Mouse (Mus musculus): ENCODE results near the gene Mob4. TPM values are rescaled to one million over a fixed set of nuclear protein-coding genes. Genes with fewer than 3 reads are reported as not detected.
A peak's percentile ranks its signal among the peaks of the same experiment; 100 is the strongest.

Gene Mob4
- total RNA-seq, 2 experiments from 2014 or later, result 56.8 to 59.4 TPM

DNA sequence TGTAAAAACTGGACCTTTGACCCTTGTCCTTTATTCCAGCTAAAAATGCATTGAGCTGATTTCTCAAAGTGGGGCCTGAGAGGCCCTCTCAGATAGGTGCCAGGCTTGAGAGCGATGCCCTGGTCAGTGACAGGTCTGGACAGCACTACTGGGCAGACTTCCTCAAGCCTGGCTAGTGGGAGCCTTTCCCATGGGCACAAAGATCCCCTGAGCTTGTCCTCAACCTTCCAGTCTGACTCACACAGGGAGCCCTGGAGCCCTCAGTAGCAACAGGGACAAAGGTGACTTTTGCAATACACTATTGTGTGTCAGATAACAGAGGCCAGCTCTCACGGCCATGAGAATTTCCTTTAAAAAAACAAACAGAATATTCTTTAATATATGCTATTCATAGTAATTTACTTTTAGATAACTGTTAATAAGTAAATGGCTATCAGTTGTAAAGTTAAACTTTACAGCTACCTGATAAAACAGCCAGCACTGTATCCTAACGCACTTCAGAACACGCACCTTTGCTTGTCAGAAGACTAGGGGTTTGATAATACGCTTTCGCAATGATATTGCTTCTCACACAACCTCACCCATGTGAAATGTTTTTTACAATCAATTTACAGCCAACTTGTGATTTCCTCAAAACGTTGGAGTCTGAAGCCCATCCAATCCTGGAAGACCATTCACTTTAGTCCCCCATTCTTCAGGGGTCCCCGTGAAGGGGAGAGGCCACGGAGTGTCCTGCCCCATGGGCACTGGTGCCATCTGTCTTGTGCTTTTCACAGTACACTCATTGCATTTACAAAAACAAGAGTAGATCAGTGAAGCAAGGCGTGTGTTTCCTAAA is 42.9 kb downstream of the Mob4 start:
- no peak for DNase-seq (ENCODE audit: low spot score in 2 of 2)
- no peak overlapping the region for H3K4me3 ChIP-seq
- peak; percentile 13; the same call in 1 of the 2 replicates for TF ChIP-seq CTCF (conservative IDR thresholded peaks at IDR 0.05)
- H3K27ac ChIP-seq, result no peak overlapping the region

DNA sequence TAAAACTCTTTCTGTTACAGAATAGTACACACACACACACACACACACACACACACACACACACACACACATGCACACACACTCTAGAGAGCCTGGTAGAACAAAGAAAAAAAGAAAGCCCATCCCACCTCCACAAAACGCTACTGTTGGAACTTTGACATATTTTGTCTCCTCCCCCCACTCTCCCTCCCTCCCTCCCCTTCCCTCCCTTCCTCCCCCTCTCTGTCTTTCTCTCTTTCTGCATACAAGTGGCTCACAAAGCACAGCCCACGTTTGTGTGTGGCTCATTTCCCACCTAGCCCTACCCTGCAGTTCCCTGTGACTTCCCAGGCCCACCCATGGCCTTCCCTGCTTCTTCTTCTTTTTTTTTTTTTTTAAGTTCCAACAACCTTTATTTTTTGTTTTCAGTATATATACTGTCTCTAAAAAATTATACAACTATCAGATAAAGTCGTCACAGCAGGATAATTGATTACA is 43.6 kb downstream of the Mob4 start:
- no peak for TF ChIP-seq CTCF (conservative IDR thresholded peaks at IDR 0.05)
- no peak overlapping the region for H3K27ac ChIP-seq
- H3K4me3 ChIP-seq, result no peak overlapping the region
- DNase-seq (ENCODE audit: low spot score in 2 of 2), result no peak

DNA sequence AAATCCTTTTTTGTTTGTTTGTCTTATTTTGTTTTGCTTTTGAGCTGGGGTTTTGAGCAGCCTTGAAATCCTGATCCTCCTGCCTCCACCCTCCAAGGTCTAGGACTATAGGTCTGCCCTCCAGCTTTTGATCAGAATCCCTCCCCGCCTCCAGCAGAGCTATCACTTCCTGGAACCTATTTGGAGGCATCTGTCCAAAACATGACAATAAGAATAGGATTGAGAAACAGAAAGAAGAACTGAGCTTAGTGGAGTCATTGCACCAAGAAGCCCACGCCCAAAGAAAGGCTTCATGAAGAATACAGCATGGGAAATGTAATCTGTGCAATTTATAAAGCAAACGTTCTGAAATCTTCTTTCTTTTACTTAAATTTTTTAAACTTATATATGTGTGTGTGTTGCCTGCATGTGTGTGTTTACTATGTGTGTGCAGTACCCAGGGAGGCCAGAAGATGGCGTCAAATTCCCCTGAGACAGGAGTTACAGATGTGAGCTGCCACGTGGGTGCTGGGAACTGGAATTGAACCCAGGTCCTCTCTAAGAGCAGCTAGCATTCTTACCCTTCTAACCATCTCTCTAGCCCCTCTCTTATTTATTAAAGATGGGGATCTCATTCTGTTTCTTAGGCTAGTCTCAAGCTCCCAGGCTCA is 49.0 kb downstream of the Mob4 start:
- Histone ChIP-seq H3K27ac (no peak overlapping the region), H3K4me3 (no peak overlapping the region)
- DNase-seq (ENCODE audit: low spot score in 2 of 2), result no peak
- TF ChIP-seq CTCF (conservative IDR thresholded peaks at IDR 0.05), result peak; percentile 53

DNA sequence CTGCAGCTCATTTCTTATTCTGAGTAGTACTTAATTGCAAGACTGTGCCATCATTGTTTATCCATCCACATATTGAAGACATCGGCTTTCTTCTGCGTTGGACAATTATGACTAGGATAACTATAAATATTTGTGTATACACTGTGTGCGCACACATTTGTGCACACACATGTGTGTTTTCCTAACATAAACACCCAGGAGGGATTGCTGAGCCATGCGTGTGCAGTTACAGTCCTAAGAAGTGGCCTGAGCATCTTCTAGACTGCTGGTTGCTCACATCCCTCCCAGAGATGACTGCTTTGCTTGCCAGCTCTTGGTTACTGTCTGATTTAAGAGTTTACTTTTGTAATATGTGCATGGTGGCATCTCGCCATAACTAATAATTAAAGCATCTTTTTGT is 51.4 kb downstream of the Mob4 start:
- no peak for DNase-seq (ENCODE audit: low spot score in 2 of 2)
- Histone ChIP-seq H3K27ac (no peak overlapping the region), H3K4me3 (no peak overlapping the region)
- TF ChIP-seq CTCF (conservative IDR thresholded peaks at IDR 0.05), result no peak

DNA sequence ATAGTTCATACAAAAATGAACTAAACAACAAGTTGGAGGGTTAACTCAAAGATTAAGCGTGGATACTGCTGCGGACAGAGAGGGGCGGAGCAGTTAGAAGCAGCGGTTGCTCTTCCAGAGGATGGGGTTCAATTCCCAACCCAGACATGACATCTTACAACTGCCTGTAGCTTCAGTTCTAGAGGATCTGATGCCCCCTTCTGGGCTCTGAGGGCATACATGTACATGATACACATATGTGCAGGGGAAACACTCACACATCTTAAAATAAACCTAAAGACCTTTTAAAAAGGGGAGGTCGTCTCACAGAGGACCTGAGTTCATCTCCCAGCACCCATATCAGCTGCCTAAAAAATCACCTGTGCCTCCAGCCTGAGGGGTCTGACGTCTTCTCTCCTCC is 54.7 kb downstream of the Mob4 start:
- Histone ChIP-seq H3K4me3 (no peak overlapping the region), H3K27ac (no peak overlapping the region)
- DNase-seq (ENCODE audit: low spot score in 2 of 2), result no peak
- peak; percentile 53 for TF ChIP-seq CTCF (conservative IDR thresholded peaks at IDR 0.05)

DNA sequence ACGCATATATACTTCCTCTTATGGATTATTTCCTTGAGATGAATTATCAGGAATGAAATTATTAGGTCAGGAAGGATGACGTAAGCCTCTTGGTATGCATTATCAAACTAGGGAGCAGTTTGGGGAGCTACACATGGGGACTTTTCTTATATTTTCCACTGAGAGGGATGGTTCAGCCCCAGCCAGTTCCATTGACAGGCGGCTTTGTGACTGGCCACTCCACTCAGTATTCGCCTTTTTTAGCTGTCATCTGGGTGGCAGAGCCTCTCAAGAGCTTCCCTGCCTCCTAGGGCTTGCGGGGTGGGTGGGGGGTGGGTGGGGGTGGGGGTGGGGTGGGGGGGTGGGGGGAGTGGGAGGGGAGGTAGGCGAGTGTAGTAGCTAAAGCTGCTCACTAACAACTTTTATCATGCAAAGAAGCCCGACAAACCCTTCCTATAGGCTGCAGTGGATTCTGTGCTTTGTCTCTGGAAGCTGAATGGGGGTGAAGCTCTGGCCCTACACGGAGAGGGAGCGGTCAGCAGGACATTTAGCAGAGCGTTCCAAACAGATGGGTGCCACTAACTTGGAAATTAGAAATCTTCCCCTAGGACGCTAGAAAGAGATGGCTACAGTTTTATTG is 55.7 kb downstream of the Mob4 start:
- no peak for DNase-seq (ENCODE audit: low spot score in 2 of 2)
- no peak overlapping the region for H3K4me3 ChIP-seq
- no peak for TF ChIP-seq CTCF (conservative IDR thresholded peaks at IDR 0.05)
- H3K27ac ChIP-seq, result no peak overlapping the region

DNA sequence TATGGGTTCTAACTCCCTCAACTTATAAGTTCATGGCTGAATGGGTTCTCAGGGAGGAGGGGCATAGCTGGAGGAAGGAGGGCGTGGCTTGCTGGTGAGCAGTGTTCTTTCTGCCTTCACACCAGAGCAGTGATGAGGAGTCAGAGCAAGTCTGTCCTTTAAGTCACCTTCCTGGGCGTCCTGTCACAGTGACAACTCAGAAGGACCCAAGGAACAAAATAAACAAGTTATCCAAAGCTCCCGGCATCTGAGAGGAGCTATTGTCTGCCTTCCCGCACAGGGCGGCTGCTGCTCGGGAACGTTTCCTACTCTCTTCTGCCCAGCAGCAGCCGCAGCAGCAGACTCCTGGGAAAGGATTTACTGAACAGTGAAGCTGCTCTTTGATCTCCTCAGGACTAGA is 61.0 kb downstream of the Mob4 start:
- no peak for TF ChIP-seq CTCF (conservative IDR thresholded peaks at IDR 0.05)
- no peak for DNase-seq (ENCODE audit: low spot score in 2 of 2)
- no peak overlapping the region; the same call in 1 of the 2 replicates for H3K4me3 ChIP-seq
- H3K27ac ChIP-seq, result peak overlapping the region; percentile 76; the same call in 1 of the 2 replicates

DNA sequence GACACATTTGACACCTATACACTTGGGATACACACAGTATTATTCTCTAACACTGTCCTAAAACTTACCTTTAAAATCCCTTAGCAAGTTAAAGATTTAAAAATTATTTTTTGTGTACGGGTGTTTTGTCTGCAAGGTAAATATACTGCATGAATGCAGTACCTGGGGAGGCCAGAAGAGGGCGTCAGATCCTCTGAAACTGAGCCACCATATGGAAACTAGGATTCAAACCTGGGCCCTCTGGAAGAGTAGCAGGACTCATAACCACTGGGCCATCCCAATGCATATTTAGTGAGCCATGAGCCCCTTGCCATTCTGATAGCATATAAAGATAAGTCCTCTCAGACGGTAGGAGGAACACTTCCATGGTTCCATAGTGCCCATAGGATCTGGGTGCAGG is 61.8 kb downstream of the Mob4 start:
- TF ChIP-seq CTCF (conservative IDR thresholded peaks at IDR 0.05), result peak; percentile 83
- peak overlapping the region; percentile 76; the same call in 1 of the 2 replicates for H3K27ac ChIP-seq
- DNase-seq (ENCODE audit: low spot score in 2 of 2), result no peak
- H3K4me3 ChIP-seq, result no peak overlapping the region

DNA sequence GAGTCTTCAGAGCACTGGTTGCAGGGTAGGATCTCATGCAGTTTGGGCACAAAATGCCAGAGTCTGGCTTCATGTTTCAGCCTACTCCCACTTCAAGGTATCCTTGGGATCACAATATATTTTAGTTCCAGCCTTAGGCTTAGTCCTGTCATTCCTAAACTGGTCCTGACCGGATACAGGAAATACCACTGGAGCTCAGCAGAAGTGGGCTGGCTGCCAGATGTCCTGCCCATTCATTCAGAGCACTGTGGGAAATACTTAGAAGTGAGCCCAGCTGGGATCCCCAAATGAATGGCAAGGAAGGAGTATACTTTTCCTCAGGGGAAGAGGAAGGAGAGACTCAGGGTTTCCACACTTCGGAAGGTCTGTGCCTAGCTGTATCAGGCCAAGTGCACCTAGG is 62.3 kb downstream of the Mob4 start:
- no peak for DNase-seq (ENCODE audit: low spot score in 2 of 2)
- H3K27ac ChIP-seq, result peak overlapping the region; percentile 76; the same call in 1 of the 2 replicates
- no peak overlapping the region for H3K4me3 ChIP-seq
- TF ChIP-seq CTCF (conservative IDR thresholded peaks at IDR 0.05), result no peak

DNA sequence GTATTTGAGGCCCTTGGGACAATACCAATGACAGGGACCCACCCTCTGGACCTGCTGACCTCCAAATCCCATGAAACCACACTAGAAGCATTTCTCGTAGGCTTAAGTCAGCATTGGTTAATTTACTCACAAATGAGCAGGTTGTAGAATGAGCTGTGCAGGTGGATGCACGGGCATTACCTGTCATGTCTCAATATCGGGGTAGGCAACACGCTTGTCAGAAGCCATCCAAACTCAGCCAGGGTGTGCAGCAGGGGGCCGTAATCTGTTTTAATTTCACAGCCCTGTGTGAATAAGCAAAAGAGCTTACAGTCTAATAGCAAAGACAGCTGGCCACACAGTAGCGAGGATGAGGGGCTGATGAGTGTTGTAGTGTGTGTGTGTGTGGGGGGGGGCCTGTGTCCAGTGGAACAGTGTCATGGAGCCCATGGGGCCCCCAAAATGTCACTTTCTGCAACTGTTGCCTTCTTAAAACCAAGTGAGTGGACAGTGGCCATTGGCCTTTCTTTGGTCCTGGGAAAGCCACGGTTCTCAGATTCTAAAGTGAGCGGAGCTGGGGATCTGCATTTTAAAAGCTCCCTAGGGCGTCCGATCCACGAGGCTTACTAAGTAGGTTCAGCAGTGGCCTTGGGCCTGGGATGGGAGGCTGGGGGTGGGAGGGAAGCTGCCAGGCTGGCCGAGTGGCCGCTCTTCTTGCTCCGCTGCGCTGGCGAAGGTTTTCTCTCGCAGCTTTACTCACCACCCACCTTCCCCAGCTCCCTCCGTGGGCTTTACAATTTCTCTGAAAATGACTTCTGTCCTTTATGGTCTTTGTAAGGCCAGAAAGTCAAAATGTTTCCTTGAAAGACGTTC is 63.3 kb downstream of the Mob4 start:
- H3K27ac ChIP-seq, result peak overlapping the region; percentile 76
- peak in 1 of 2 experiments; percentile 13 for DNase-seq (ENCODE audit: low spot score in 2 of 2)
- no peak for TF ChIP-seq CTCF (conservative IDR thresholded peaks at IDR 0.05)
- no peak overlapping the region for H3K4me3 ChIP-seq

DNA sequence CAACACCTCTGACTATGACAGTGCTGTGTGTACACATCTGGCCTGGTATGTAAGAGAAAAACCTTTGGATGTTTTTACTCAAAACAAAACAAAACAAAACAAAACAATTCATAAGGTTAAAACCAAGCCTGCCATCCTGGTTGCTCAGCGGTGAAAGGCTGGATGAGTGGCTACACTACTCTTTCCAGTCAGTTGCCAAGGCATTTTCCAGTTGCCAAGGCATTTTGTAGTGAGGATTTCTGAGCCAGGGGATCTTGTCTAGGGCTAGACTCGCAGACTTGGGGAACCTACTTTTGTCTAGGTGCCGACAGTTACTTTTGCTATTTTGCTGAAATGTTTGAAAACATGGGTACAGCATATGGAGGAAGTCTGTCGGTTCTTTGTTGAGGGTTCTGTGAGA is 64.0 kb downstream of the Mob4 start:
- DNase-seq (ENCODE audit: low spot score in 2 of 2), result no peak
- no peak for TF ChIP-seq CTCF (conservative IDR thresholded peaks at IDR 0.05)
- no peak overlapping the region for H3K4me3 ChIP-seq
- H3K27ac ChIP-seq, result peak overlapping the region; percentile 76

DNA sequence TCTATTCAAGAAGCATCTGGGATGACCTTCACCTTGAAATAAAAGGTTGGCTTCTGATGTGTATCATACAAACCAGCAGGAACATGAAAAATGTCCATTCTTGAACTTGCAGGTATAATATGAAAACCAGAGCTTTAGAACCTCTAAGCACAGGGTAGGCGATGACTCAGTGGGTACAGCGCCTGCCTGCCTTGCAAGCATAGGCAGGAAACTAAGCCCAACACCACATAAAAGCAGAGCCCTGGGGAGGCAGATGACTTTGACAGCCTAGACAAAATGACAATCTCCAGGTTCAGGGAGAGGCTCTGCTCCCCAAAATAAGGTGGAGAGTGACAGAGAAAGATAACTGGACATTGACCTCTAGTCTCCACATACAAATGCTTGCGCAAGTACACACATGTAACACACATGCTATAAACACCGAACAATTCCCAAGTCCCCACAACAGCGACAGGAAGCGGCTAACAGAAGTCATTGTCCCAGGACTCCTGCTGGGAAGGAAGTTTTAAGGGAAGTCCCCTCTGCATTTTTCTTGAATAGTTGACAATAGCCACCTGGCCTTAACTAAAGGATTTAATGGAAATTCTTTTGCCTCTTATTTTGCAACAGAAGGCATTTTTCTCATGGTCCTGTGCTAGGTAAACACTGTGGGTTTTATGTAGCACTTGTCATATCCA is 65.4 kb downstream of the Mob4 start:
- no peak for DNase-seq (ENCODE audit: low spot score in 2 of 2)
- TF ChIP-seq CTCF (conservative IDR thresholded peaks at IDR 0.05), result no peak
- no peak overlapping the region for H3K27ac ChIP-seq
- H3K4me3 ChIP-seq, result no peak overlapping the region

Measured in layer of hippocampus, adult 2 months (tissue).